Mouse (Mus musculus) heart, postnatal 36 days (tissue): ENCODE data around the gene Uty. TPM values are rescaled to one million over a fixed set of nuclear protein-coding genes. Genes with fewer than 3 reads are reported as not detected.

Experiments
- DNase-seq, 2 experiments: peaks; one replicate each; pipeline ENCODE4 v3.0.0; 2021 to 2022
- intact Hi-C: fragments of 180-260 bp; cut with DNase I; formaldehyde crosslinking; loops from one replicate; pipeline ENCODE4 v1.15.1; 2025
- total RNA-seq, 2 experiments: library from RNA; stranded (reverse); gene quantifications; 2 replicates each; pipeline ENCODE4 v1.2.3; 2021

Gene Uty
- 10 to 100 TPM in 1 of 2 experiments, not detected in 1; 21.1 TPM for total RNA-seq

DNA sequence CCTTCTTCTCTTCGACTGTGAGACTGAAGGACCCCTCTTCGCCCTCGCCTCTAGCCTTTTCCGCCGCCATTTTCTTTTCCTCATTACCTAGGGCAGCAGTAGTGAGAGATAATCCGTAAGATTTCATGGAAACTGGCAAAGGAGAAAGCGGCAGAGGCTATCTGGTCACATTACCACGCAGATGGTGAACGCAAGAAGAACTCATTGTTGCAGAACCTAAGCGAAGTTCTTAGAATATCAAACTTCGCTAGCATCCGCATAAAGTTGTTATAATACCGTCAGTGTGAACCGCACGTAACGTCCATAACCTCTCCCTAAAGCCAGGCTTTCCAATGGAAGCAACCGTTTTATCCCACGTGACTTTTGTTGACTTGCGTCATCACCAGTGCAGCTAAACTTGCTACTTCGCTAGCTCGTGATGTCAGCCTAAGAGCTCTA, at the start of gene Uty:
Gene Uty (minus strand): TSS at position 334 of the 438 bp plus-strand sequence.
- intact Hi-C loops, result no loop called here
- peak in 1 of 2 experiments; percentile 59 for DNase-seq

DNA sequence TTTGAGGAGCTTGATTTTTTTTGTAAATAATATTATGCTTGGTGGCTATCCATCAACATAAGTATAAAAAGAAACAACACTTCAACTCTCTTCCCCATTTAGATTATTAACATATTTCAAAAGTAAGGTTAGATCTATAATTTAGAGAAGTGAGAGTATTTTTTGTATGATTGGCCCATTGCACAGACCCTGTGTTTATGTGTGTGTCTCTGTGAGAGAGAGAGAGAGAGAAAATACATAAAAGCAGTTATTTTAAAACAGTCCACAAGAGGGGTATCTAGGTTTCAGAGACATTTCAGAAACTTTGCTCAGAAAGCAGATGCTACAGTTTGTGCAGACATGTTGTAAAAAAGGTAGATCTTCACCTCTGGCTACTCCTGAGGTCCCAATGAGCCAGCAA, 48.1 kb upstream of the Uty start:
- DNase-seq, result no peak

DNA sequence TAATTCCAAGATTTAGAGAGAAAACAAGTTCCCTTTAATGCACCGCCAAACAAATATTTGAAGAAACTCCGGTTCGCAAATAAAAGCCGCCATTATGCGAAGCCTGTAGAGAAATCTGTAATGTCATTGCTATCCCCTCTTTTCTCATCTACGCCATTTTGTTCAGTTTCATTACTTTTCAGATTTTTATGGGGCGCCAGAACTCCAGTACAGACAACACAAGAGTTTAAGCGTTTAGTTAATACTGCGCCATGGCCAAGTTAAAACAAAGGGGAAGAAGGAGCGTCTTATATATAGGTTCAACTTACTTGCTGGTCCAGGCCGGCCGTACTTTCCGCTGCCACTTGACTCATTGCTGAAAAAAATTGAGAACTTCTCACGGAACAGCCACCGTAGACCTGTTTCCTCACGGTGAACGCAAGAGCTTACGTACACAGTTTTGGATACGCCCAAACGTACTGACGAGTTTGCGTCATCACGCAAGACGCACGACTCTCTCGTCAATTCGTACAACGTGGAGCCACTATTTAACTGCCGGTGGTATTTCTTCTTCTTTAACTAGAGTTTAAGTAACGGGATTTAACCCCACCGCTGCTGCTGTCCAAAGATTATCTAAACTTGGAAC, 40.7 kb upstream of the Uty start, which contains the start of gene Ddx3y:
Gene Ddx3y (minus strand): TSS at position 459 of the 625 bp plus-strand sequence.
- DNase-seq, result peak in 1 of 2 experiments; percentile 70
- intact Hi-C loops, result no loop called here

More for the DNA sequence above, 48.1 kb upstream of the Uty start:
- intact Hi-C loops, result no loop called here

DNA sequence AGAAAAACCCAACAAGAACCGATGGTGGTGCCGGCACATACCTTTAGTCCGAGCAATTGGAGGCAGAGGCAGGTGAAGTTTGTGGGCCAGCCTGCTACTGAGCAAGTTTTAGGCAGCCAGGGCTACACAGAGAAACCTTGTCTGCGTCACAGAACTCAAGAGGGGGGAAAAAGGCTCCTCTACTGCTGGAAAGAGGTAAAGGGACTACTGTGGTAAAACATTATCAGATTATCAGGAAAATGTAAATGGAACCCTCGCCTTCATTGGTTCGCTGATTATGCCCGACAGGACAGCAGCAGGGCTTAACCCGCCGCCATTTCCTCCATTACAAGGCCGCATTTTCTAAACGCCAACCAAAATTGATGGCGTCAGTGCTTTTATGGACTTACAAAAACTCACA, 40.2 kb upstream of the Uty start:
- peak in 1 of 2 experiments; percentile 6 for DNase-seq
- intact Hi-C loops, result no loop called here

DNA sequence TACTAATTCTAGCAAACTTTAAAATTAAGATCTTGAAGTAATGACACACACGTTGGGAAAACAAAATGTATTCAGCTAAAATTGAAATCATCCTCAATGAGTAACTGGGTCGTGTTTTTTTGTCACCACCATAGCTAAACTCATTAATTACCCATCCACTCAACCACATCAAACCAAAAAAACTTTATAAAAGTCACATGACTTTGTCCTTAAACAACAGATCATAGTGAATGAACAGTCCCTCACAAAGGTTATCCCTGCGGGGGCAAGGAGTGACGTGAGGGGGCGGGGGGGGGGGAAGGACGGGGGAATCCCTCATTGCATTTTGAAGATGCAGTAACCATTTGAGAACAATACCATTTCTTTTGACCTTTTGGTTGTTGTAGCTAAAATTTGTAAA, 558 bp upstream of the Uty start:
- no peak for DNase-seq
- intact Hi-C loops, result no loop called here

DNA sequence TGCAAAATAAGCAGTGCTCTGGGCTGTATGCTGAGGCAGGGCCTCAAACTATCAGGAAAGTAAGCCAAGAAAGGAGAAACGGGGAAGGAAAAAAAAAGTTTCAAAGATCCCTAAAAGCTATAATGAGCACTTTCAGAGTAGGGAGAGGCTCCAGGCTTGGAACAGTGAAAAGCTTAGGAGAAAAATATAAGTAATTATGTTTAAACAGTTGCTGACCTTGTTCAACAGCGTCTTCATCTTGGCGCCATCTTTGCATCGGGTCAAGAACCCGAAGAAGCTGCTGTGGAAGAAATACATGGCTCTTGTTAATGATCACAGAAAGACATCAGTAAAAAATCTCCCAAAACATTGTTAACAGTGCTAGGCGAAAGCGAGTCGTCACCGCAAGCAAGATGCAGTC, 619 bp downstream of the Uty start:
- no peak for DNase-seq
- intact Hi-C loops, result no loop called here

DNA sequence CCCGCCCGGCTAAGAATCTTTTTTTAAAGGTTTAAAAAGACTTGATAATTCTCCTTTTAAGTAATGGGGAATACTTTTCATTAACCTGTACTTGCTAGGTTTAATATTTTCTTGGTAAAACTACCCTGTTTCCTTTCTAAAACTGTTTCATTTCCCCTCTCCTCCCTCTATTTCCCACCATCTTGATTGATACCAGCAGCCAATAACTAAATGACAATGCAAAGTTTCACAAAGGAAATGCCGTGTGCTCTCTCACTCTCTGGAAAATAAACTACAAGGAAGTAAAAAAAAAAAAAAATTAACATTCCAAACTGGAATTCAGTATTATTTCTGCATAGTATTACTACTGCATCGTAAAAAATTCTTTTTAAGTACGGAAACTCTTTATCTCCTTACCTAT, 1.1 kb downstream of the Uty start:
- intact Hi-C loops, result no loop called here
- no peak for DNase-seq

DNA sequence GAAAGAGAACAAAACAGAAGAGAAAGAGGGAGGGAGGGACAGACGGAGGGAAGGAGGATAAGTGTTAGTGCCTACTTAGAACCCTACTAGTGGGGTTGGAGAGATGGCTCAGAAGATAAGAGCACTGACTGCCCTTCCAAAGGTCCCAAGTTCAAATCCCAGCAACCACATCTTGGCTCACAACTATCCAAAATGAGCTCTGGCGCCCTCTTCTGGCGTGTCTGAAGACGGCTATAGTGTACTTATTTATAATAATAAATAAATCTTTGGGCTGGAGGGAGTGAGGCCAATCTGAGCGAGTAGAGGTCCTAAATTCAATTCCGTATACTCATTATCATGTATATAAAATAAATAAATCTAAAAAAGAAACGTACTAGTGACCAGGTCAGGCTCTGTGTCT, 25.6 kb downstream of the Uty start:
- no peak for DNase-seq
- intact Hi-C loops, result no loop called here

DNA sequence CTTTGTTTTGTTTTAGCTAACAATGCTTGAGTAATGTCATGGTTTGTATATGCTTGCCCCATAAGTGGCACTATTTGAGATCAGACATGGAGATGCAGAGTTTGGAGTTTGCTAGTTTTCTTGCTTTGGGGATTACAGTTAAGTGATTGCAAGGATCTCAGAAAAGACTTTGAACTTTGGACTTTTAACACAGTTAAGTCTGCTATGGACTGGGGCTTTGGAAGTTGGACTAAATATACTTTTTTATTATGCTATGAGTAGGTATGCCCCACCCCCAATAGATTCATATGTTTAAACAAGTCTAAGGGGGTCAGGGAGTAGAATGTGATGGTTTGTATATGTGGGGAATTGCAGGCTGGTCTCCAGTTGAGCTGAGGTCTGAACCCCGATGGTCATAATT, 67.1 kb downstream of the Uty start:
- intact Hi-C loops, result no loop called here
- no peak for DNase-seq

DNA sequence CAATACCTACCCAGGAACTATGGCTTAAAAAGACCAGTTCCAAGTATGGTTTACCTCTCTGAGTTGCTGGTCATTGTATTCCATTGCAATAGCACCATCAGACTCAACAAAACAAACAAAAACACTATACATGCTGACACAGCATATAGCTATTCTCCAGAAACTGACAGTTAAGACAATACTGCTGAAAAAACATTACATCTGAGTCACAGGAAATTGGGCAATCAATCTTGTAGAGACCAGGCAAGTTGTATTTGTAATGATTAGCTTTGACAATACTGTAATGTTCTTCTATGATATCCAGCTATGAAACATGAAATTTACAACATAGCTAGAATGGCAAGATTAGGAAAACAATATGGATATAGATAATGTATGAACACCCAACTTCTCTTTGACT, 82.5 kb downstream of the Uty start:
- intact Hi-C loops, result no loop called here
- DNase-seq, result no peak

DNA sequence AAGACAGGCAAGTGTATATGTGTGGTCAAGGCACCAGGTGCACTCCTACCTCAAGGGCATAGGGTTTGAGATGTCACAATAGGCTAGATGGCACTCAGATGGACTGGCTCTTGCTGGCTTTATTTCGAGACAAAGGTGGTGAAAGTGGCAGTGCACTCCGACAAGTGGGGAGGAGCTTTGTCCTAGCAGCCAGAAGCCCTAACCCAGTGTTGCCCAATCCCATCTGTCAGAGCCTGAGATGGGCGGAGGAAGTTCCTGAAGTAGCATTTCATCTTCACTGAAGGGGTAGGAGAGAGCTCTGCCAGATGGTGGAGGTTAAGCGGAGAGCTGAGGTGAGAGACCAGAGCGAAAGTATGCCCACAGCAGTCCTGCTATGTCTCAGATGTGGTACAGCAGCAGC, 129.4 kb downstream of the Uty start:
- intact Hi-C loops, result no loop called here
- DNase-seq, result no peak

DNA sequence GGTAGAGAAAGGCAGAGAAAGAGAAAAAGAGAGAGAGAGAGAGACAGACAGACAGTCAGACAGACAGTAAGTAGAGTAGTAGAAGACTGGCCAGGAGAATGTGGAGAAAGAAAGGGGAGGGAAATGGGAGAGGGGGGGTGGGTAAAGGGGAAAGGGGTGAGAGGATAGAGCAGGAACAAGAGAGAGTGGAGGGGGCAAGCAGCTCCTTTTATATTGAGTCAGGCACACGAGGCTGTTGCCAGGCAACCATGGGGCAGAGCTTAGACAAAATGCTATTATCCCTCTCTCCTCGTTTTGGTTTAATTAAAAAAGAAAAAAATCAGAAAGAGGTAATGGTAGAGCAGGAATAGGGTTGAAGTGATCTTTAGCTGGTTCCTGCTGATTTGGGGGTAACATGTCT, 131.5 kb downstream of the Uty start:
- intact Hi-C loops, result no loop called here
- no peak for DNase-seq

Other genes with a start within 250 kb of the Uty start
- gene Eif2s3y, start 235.2 kb downstream of the Uty start, total RNA-seq, result 10 to 100 TPM in 1 of 2 experiments, not detected in 1; 62.6 TPM
- 10 to 100 TPM in 1 of 2 experiments, not detected in 1; 59.7 TPM for gene Ddx3y, start 40.9 kb upstream of the Uty start, total RNA-seq
- gene Usp9y, start 214.0 kb upstream of the Uty start, total RNA-seq, result not detected